Mouse (Mus musculus) intestine, postnatal 0 days (tissue): ENCODE data around the gene Hsp90aa1. TPM values are rescaled to one million over a fixed set of nuclear protein-coding genes. Genes with fewer than 3 reads are reported as not detected.
A peak's percentile ranks its signal among the peaks of the same experiment; 100 is the strongest.
"Not testable (repeated sequence)": the region's sequence is repeated elsewhere in the genome, so short reads cannot be mapped to it uniquely, and the experiment has no call there.

Experiments used
- ATAC-seq: fragments of 200-750 bp; cut with Nextera tagmentation; 2 replicates; pipeline ENCODE4 v1.8.0; 2017; ENCODE audit warnings: mild to moderate bottlenecking, moderate TSS enrichment, moderate library complexity
- H3K27ac ChIP-seq: fragments of 300-500 bp; sonication (generic); 2 replicates; pipeline ENCODE4 v1.5.1; 2014; ENCODE audit warnings: mild to moderate bottlenecking, low read depth, low read length, moderate library complexity
- H3K27me3 ChIP-seq: fragments of 300-500 bp; sonication (generic); replicated peaks from 2 replicates; pipeline ENCODE4 v1.6.1; 2014; ENCODE audit warnings: low read length, mixed read lengths; ENCODE audit not compliant: control insufficient read depth, insufficient read depth
- H3K36me3 ChIP-seq: fragments of 300-500 bp; sonication (generic); 2 replicates; pipeline ENCODE4 v1.6.1; 2014; ENCODE audit warnings: mild to moderate bottlenecking, moderate library complexity; ENCODE audit not compliant: control insufficient read depth, insufficient read depth
- H3K4me1 ChIP-seq: fragments of 300-500 bp; sonication (generic); replicated peaks from 2 replicates; pipeline ENCODE4 v1.6.1; 2014; ENCODE audit warnings: antibody characterized with exemption, low read length, mixed read lengths; ENCODE audit not compliant: control insufficient read depth, insufficient read depth
- H3K4me2 ChIP-seq: fragments of 300-500 bp; sonication (generic); replicated peaks from 2 replicates; pipeline ENCODE4 v1.6.1; 2014; ENCODE audit warnings: low read depth, mild to moderate bottlenecking, moderate library complexity
- H3K4me3 ChIP-seq: fragments of 300-500 bp; sonication (generic); 2 replicates; pipeline ENCODE4 v1.5.1; 2014; ENCODE audit warnings: low read depth, low read length
- H3K9ac ChIP-seq: fragments of 300-500 bp; sonication (generic); 2 replicates; pipeline ENCODE4 v1.6.1; 2014; ENCODE audit warnings: mild to moderate bottlenecking, low read depth, low read length
- H3K9me3 ChIP-seq: fragments of 300-500 bp; sonication (generic); 2 replicates; pipeline ENCODE4 v1.6.1; 2016; ENCODE audit warnings: mixed run types; ENCODE audit not compliant: control insufficient read depth
- CTCF ChIP-seq: sonication (generic); IDR thresholded peaks from 2 replicates; pipeline ENCODE4 v1.5.1; 2016; ENCODE audit warnings: low read depth, mild to moderate bottlenecking, control low read depth, antibody characterized with exemption, moderate library complexity
- WGBS: fragments of 180-500 bp; shearing (Covaris S2); extraction: QIAGEN DNeasy Blood & Tissue Kit; methylation state at CpG from one replicate; pipeline ENCODE4 v1.1.7; 2014; 5-methylcytosine and 5-hydroxymethylcytosine counted together
- polyA plus RNA-seq: library from polyadenylated mRNA; unstranded; fragments of >200 nt; fragmentation: Nextera tagmentation; extraction: Ambion mirVana; gene quantifications from 2 replicates; pipeline ENCODE4 v1.2.1, GENCODE M21; 2015

Gene Hsp90aa1
- polyA plus RNA-seq, result 269 and 296 TPM in 2 replicates

- no peak within 1 kb of the TSS for H3K9ac ChIP-seq
- 49% methylated on average over 4 of the region's 4 CpGs for WGBS
- H3K4me2 ChIP-seq, result no peak within 1 kb of the TSS
- no peaks in the 10 kb centered on the region for H3K36me3 ChIP-seq
- H3K4me1 ChIP-seq, result peaks cover 8% of the 10 kb centered on the region; the same call in 1 of the 2 replicates
- no peaks in the 10 kb centered on the region for H3K9me3 ChIP-seq
- H3K27ac ChIP-seq, result no peak within 1 kb of the TSS
- H3K4me3 ChIP-seq, result no peak within 1 kb of the TSS
- no peak for TF ChIP-seq CTCF
- no peaks in the 10 kb centered on the region for H3K27me3 ChIP-seq
- ATAC-seq, result no peak
Measured at GRCm38 (mm10) chr12:110702556-110702955, at the start of gene Hsp90aa1. Hsp90aa1 (minus strand) TSS chr12:110702728.

- 81% methylated on average over 10 of the region's 10 CpGs for WGBS
- H3K27me3 ChIP-seq, result no peaks in the 10 kb centered on the region
Measured at GRCm38 (mm10) chr12:110750770-110751439, 48.4 kb upstream of the Hsp90aa1 start.

GRCm38 (mm10) chr12:110738158-110738921 is 35.8 kb upstream of the Hsp90aa1 start:
- Histone ChIP-seq H3K27ac (peak overlapping the region; percentile 71), H3K27me3 (no peaks in the 10 kb centered on the region), H3K9ac (peak overlapping the region; percentile 96), H3K36me3 (0 out of 2 replicates have a peak, but pooled peaks cover 5% of the 10 kb centered on the region), H3K9me3 (no peaks in the 10 kb centered on the region), H3K4me1 (peaks cover 13% of the 10 kb centered on the region; the same call in 1 of the 2 replicates), H3K4me2 (peak overlapping the region; percentile 98), H3K4me3 (peak overlapping the region; percentile 99)
- peak; percentile 44 for ATAC-seq
- under 1% methylated on average over 71 of the region's 72 CpGs for WGBS
- TF ChIP-seq CTCF, result no peak

More at GRCm38 (mm10) chr12:110750770-110751439, 48.4 kb upstream of the Hsp90aa1 start:
- H3K27ac ChIP-seq, result no peak overlapping the region
- H3K4me1 ChIP-seq, result no peaks in the 10 kb centered on the region
- no peak for ATAC-seq
- H3K4me3 ChIP-seq, result no peak overlapping the region
- H3K9me3 ChIP-seq, result no peaks in the 10 kb centered on the region
- TF ChIP-seq CTCF, result no peak
- H3K9ac ChIP-seq, result no peak overlapping the region
- H3K4me2 ChIP-seq, result no peak overlapping the region
- H3K36me3 ChIP-seq, result peaks cover 6% of the 10 kb centered on the region; the same call in 1 of the 2 replicates

GRCm38 (mm10) chr12:110737170-110738157 is 34.9 kb upstream of the Hsp90aa1 start, which contains the start of gene Wdr20:
Wdr20 (plus strand) TSS chr12:110737944.
- Histone ChIP-seq H3K4me3 (peak within 1 kb of the TSS; percentile 99), H3K36me3 (0 out of 2 replicates have a peak, but pooled peaks cover 5% of the 10 kb centered on the region), H3K4me2 (peak within 1 kb of the TSS; percentile 98), H3K9ac (peak within 1 kb of the TSS; percentile 96), H3K9me3 (no peaks in the 10 kb centered on the region), H3K27ac (peak within 1 kb of the TSS; percentile 71), H3K27me3 (no peaks in the 10 kb centered on the region), H3K4me1 (peaks cover 13% of the 10 kb centered on the region; the same call in 1 of the 2 replicates)
- TF ChIP-seq CTCF, result no peak
- peak; percentile 97 for ATAC-seq
- under 1% methylated on average over 67 of the region's 69 CpGs for WGBS

- Histone ChIP-seq H3K27ac (no peak overlapping the region), H3K9ac (no peak overlapping the region), H3K36me3 (no peaks in the 10 kb centered on the region), H3K4me2 (peak overlapping the region; percentile 98), H3K27me3 (no peaks in the 10 kb centered on the region), H3K9me3 (no peaks in the 10 kb centered on the region), H3K4me1 (peaks cover 13% of the 10 kb centered on the region; the same call in 1 of the 2 replicates), H3K4me3 (peak overlapping the region; percentile 99)
- TF ChIP-seq CTCF, result no peak
- ATAC-seq, result no peak
- WGBS, result 7% methylated on average over 4 of the region's 4 CpGs
Measured at GRCm38 (mm10) chr12:110736641-110737040, 34.1 kb upstream of the Hsp90aa1 start.

- not testable (repeated sequence) for H3K4me1 ChIP-seq, H3K36me3 ChIP-seq, H3K27ac ChIP-seq, H3K4me3 ChIP-seq, H3K9ac ChIP-seq, H3K27me3 ChIP-seq, H3K4me2 ChIP-seq, H3K9me3 ChIP-seq, ATAC-seq
- 97% methylated on average over 3 of the region's 3 CpGs for WGBS
Measured at GRCm38 (mm10) chr12:110733254-110733653, 30.7 kb upstream of the Hsp90aa1 start.
